Comparison of ENCODE assay signal across 8 mouse cellular contexts in genomic region chr5:30713299-30713675, GRCm38 (mm10). TPM values are rescaled to one million over a fixed set of nuclear protein-coding genes. Genes with fewer than 3 reads are reported as not detected.
DNase-seq lines count a peak whose midpoint lies in the region; ATAC-seq lines count a peak whose summit lies in the region.

No protein-coding gene starts in this region.

- peak overlapping the region; percentile 76 for H3K4me3 ChIP-seq in neural tube, embryonic 12.5 days

- ATAC-seq in neural tube, embryonic 12.5 days (ENCODE audit: low FRiP score, low read depth), result peak; percentile 31
- ATAC-seq in megakaryocyte progenitor cell, adult 5-6 weeks (replicated peaks; ENCODE audit: poor library complexity), result no peak

- H3K9me3 ChIP-seq in neural tube, embryonic 12.5 days, result no peaks in the 10 kb centered on the region

- under 1% methylated on average over 20 of the region's 20 CpGs for WGBS in neural tube, embryonic 12.5 days

- H3K9ac ChIP-seq in neural tube, embryonic 12.5 days, result peak overlapping the region; percentile 88

- H3K36me3 ChIP-seq in neural tube, embryonic 12.5 days, result no peaks in the 10 kb centered on the region

- peak overlapping the region; percentile 70 for H3K4me2 ChIP-seq in neural tube, embryonic 12.5 days (replicated peaks)

- DNase-seq in left cerebral cortex, postnatal 4 days, result peak; percentile 60
- no peak for DNase-seq in left cerebral cortex, postnatal 14 days (ENCODE audit: low spot score in 2 of 2)
- DNase-seq in cerebellum, postnatal 14 days, result peak; percentile 50 to 52
- DNase-seq in forelimb bud, embryonic 11.5 days (ENCODE audit: low read depth, low spot score), result peak; percentile 4
- DNase-seq in kidney, postnatal 10 days, result peak; percentile 21
- no peak for DNase-seq in gastrocnemius, postnatal 36 days

- peaks cover 27% of the 10 kb centered on the region for H3K4me1 ChIP-seq in neural tube, embryonic 12.5 days

- peak overlapping the region; percentile 68 for H3K27ac ChIP-seq in neural tube, embryonic 12.5 days

- no peaks in the 10 kb centered on the region for H3K27me3 ChIP-seq in neural tube, embryonic 12.5 days (replicated peaks)

- intact Hi-C loops in left cerebral cortex, postnatal 4 days (cut with DNase I), result loop anchor here (5.0 kb wide), 1 partner anchor 84 kb away; no protein-coding TSS in a partner anchor
- intact Hi-C loops in left cerebral cortex, postnatal 14 days (cut with DNase I), result loop anchor here (10.0 kb wide), 2 partner anchors 172 to 202 kb away; partner anchors contain the start of genes Agbl5 and Emilin1
- intact Hi-C loops in gastrocnemius, postnatal 36 days (cut with DNase I), result loop anchor here (5.0 kb wide), 1 partner anchor 194 kb away; the partner anchor contains the start of gene Ost4

RNA-seq across cellular contexts. Expression of gene Dpysl5, which starts 1.9 kb away (rescaled TPM):
- total RNA-seq in left cerebral cortex, postnatal 4 days (2021), result 100 to 1,000 TPM; 797 to 798 TPM
- 100 to 1,000 TPM; 102 to 111 TPM for total RNA-seq in left cerebral cortex, postnatal 14 days (2021)
- polyA plus RNA-seq in neural tube, embryonic 12.5 days (2016; fragmentation: Nextera tagmentation; extraction: Ambion mirVana), result 138 and 150 TPM in 2 replicates
- not detected in 2 replicates for total RNA-seq in megakaryocyte progenitor cell, adult 5-6 weeks (2015)
- not detected in 2 replicates for total RNA-seq in megakaryocyte progenitor cell, adult 5-6 weeks (2017)
- total RNA-seq in gastrocnemius, postnatal 36 days (2021), result 1 to 10 TPM; 1.4 to 2.2 TPM

RNA-seq across cellular contexts. Expression of gene Cenpa, which starts 46.7 kb away (rescaled TPM):
- total RNA-seq in left cerebral cortex, postnatal 4 days (2021), result 10 to 100 TPM; 13.8 to 14.0 TPM
- total RNA-seq in left cerebral cortex, postnatal 14 days (2021), result 1 to 10 TPM; 8.1 to 9.5 TPM
- 210 and 233 TPM in 2 replicates for polyA plus RNA-seq in neural tube, embryonic 12.5 days (2016; fragmentation: Nextera tagmentation; extraction: Ambion mirVana)
- 152 and 180 TPM in 2 replicates for total RNA-seq in megakaryocyte progenitor cell, adult 5-6 weeks (2015)
- 80.7 and 103 TPM in 2 replicates for total RNA-seq in megakaryocyte progenitor cell, adult 5-6 weeks (2017)
- total RNA-seq in gastrocnemius, postnatal 36 days (2021), result 1 to 10 TPM; 3.2 to 3.8 TPM

Comparison
In these comparisons a context has a peak if more than half of its experiments do, and no peak if none do; other contexts are left out.
1. DNase-seq: peak in left cerebral cortex, postnatal 4 days (single experiment), cerebellum, postnatal 14 days (2 of 2), forelimb bud, embryonic 11.5 days (single experiment) and kidney, postnatal 10 days (single experiment); none in left cerebral cortex, postnatal 14 days (0 of 2) and gastrocnemius, postnatal 36 days (0 of 2).
2. RNA of gene Dpysl5, which starts 1.9 kb away (total RNA-seq): 797 to 798 TPM in left cerebral cortex, postnatal 4 days and 102 to 111 TPM in left cerebral cortex, postnatal 14 days; 1.4 to 2.2 TPM in gastrocnemius, postnatal 36 days and not detected in megakaryocyte progenitor cell, adult 5-6 weeks; every median in the first group is over 10 times any median in the second.
3. RNA of gene Cenpa, which starts 46.7 kb away (total RNA-seq): 80.7 to 180 TPM in megakaryocyte progenitor cell, adult 5-6 weeks; 13.8 to 14.0 TPM in left cerebral cortex, postnatal 4 days, 8.1 to 9.5 TPM in left cerebral cortex, postnatal 14 days and 3.2 to 3.8 TPM in gastrocnemius, postnatal 36 days; every median in the first group is over 4 times any median in the second.